Mouse (Mus musculus): ENCODE data around the gene 1110008L16Rik.

DNA sequence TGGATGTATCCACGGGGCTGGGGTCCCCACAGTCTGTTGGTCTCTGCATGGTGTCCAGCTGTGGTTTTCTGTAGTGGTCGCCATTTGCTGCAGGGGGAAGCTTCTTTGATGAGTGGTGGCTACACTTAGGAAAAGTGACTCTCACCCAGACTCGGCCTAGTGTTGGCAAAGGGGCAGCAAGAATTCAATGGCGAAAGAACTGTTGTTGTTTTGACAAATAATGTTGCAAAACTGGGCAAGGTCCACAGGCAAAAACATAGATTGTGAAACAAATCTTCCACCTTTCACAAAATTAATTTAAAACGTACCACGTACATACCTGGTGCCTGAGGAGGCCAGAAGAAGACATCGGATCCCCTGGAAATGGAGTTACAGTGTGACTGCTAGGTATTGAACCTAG lies 126.9 kb downstream of the 1110008L16Rik start:
- TF ChIP-seq POLR2A (IDR thresholded peaks at IDR 0.05; ENCODE audit: low read depth, low read length) (no peak), CTCF (IDR thresholded peaks at IDR 0.05; ENCODE audit: extremely low read depth, insufficient read length, insufficient replicate concordance, low read depth, low read length) (no peak)

Measured in small intestine, adult 2 months (tissue).